Mouse (Mus musculus) CH12.LX (cell line): ENCODE results near the gene Cfap74. TPM values are rescaled to one million over a fixed set of nuclear protein-coding genes. Genes with fewer than 3 reads are reported as not detected.

ENCODE experiments used
- DNase-seq: peaks from one replicate; pipeline ENCODE4 v3.0.0-alpha.2; 2013; ENCODE audit errors: extremely low read depth
- H3K27ac ChIP-seq: 2 replicates; pipeline ENCODE4 v1.5.1; 2012; ENCODE audit warnings: low read depth, mild to moderate bottlenecking, control low read depth, moderate library complexity; ENCODE audit not compliant: insufficient read depth
- H3K27me3 ChIP-seq: replicated peaks from 2 replicates; pipeline ENCODE3; 2012; ENCODE audit warnings: inconsistent platforms
- H3K36me3 ChIP-seq, 2 experiments: replicated peaks in 1 of 2; 2 replicates each; pipeline versions ENCODE3 to v1.6.1; 2012; ENCODE audit warnings: inconsistent platforms in 1 of 2, low read length in 1 of 2, mild to moderate bottlenecking in 1 of 2, mixed read lengths in 1 of 2, moderate library complexity in 1 of 2; ENCODE audit not compliant: control insufficient read depth in 1 of 2, insufficient read depth in 1 of 2
- H3K4me1 ChIP-seq, 2 experiments: 2 replicates each; pipeline ENCODE4 v1.6.1; 2012; ENCODE audit warnings: inconsistent platforms in 1 of 2, moderate library complexity in 1 of 2; ENCODE audit not compliant: insufficient read depth in 2 of 2, control insufficient read depth in 1 of 2
- H3K4me2 ChIP-seq: 2 replicates; pipeline ENCODE4 v1.6.1; 2012; ENCODE audit warnings: low read depth, mild to moderate bottlenecking, control low read depth; ENCODE audit not compliant: poor library complexity, insufficient read depth, severe bottlenecking
- H3K4me3 ChIP-seq, 3 experiments: fragments of 150-350 bp in 1 of 3; sonication (generic) in 1 of 3; replicated peaks in 1 of 3; 2 replicates each; pipeline versions ENCODE3 to v1.5.1; 2011 to 2012; ENCODE audit warnings: low read depth in 2 of 3, low read length in 2 of 3, mild to moderate bottlenecking in 2 of 3, moderate library complexity in 2 of 3, control low read depth in 1 of 3, improper control_type of control experiment in 1 of 3, inconsistent platforms in 1 of 3, mixed read lengths in 1 of 3; ENCODE audit not compliant: poor library complexity in 1 of 3
- H3K79me2 ChIP-seq: replicated peaks from 2 replicates; pipeline ENCODE4 v1.6.1; 2012; ENCODE audit warnings: mild to moderate bottlenecking, moderate library complexity; ENCODE audit not compliant: control insufficient read depth, poor library complexity, insufficient read depth, severe bottlenecking; ENCODE audit errors: extremely low read depth
- H3K9ac ChIP-seq: 2 replicates; pipeline ENCODE4 v1.6.1; 2012; ENCODE audit warnings: low read depth, mild to moderate bottlenecking, control low read depth, moderate library complexity; ENCODE audit not compliant: insufficient read depth
- H3K9me3 ChIP-seq: replicated peaks from 2 replicates; pipeline ENCODE3; 2012; ENCODE audit warnings: low read length, inconsistent platforms, mixed read lengths
- BHLHE40 ChIP-seq: IDR thresholded peaks from 2 replicates; pipeline ENCODE4 v1.6.1; 2011; ENCODE audit warnings: mild to moderate bottlenecking, low read depth, low read length, improper control_type of control experiment
- CHD1 ChIP-seq: IDR thresholded peaks from 2 replicates; pipeline ENCODE4 v1.6.1; 2012; ENCODE audit warnings: low read depth, low read length, improper control_type of control experiment, inconsistent platforms
- CTCF ChIP-seq, 2 experiments: IDR thresholded peaks in 1 of 2; conservative IDR thresholded peaks in 1 of 2; 2 replicates each; pipeline ENCODE4 v1.5.1; 2011 to 2012; ENCODE audit warnings: low read depth in 2 of 2, low read length in 2 of 2, improper control_type of control experiment in 1 of 2, inconsistent platforms in 1 of 2, mild to moderate bottlenecking in 1 of 2, moderate library complexity in 1 of 2
- GABPA ChIP-seq: IDR thresholded peaks from 2 replicates; pipeline ENCODE4 v1.6.1; 2012; ENCODE audit warnings: low read depth, low read length, improper control_type of control experiment, inconsistent platforms; ENCODE audit not compliant: insufficient replicate concordance
- IRF4 ChIP-seq: IDR thresholded peaks from 2 replicates; pipeline ENCODE4 v1.6.1; 2014; ENCODE audit warnings: low read depth, mild to moderate bottlenecking, inconsistent platforms, low read length, improper control_type of control experiment
- JUN ChIP-seq: IDR thresholded peaks from 2 replicates; pipeline ENCODE4 v1.6.1; 2011; ENCODE audit warnings: low read depth, mild to moderate bottlenecking, low read length, improper control_type of control experiment, moderate library complexity; ENCODE audit not compliant: insufficient read depth
- KAT2A ChIP-seq: IDR thresholded peaks from 2 replicates; pipeline ENCODE4 v1.6.1; 2012; ENCODE audit warnings: low read length, improper control_type of control experiment, inconsistent platforms; ENCODE audit not compliant: insufficient replicate concordance
- MAFK ChIP-seq: IDR thresholded peaks from 2 replicates; pipeline ENCODE4 v1.6.1; 2011; ENCODE audit warnings: low read length, improper control_type of control experiment; ENCODE audit not compliant: insufficient replicate concordance
- MXI1 ChIP-seq: IDR thresholded peaks from 2 replicates; pipeline ENCODE4 v1.6.1; 2011; ENCODE audit warnings: mild to moderate bottlenecking, low read depth, low read length, improper control_type of control experiment
- NELFE ChIP-seq: IDR thresholded peaks from 2 replicates; pipeline ENCODE4 v1.6.1; 2011; ENCODE audit warnings: low read depth, low read length, improper control_type of control experiment
- NRF1 ChIP-seq: IDR thresholded peaks from 2 replicates; pipeline ENCODE4 v1.6.1; 2014; ENCODE audit warnings: low read depth, mild to moderate bottlenecking, inconsistent platforms, low read length, improper control_type of control experiment, moderate library complexity
- PAX5 ChIP-seq: IDR thresholded peaks from 2 replicates; pipeline ENCODE4 v1.6.1; 2012; ENCODE audit warnings: low read length, inconsistent platforms, mixed read lengths
- POLR2A ChIP-seq: IDR thresholded peaks from 2 replicates; pipeline ENCODE4 v1.6.1; 2011; ENCODE audit warnings: low read depth, mild to moderate bottlenecking, improper control_type of control experiment, low read length
- POLR2AphosphoS2 ChIP-seq: IDR thresholded peaks from 2 replicates; pipeline ENCODE4 v1.6.1; 2011; ENCODE audit warnings: low read depth, low read length, improper control_type of control experiment
- RAD21 ChIP-seq: IDR thresholded peaks from 2 replicates; pipeline ENCODE4 v1.6.1; 2011; ENCODE audit warnings: low read depth, mild to moderate bottlenecking, low read length, improper control_type of control experiment, moderate library complexity
- RCOR1 ChIP-seq: conservative IDR thresholded peaks from 2 replicates; pipeline ENCODE4 v1.6.1; 2012; ENCODE audit warnings: low read depth, mild to moderate bottlenecking, inconsistent platforms, low read length, improper control_type of control experiment
- SIN3A ChIP-seq: IDR thresholded peaks from 2 replicates; pipeline ENCODE4 v1.6.1; 2012; ENCODE audit warnings: low read length, improper control_type of control experiment, inconsistent platforms
- TBP ChIP-seq: conservative IDR thresholded peaks from 2 replicates; pipeline ENCODE4 v1.6.1; 2011; ENCODE audit warnings: low read depth, low read length, improper control_type of control experiment
- TCF12 ChIP-seq: IDR thresholded peaks from 2 replicates; pipeline ENCODE4 v1.6.1; 2014; ENCODE audit warnings: low read depth, mild to moderate bottlenecking, inconsistent platforms, low read length, improper control_type of control experiment
- USF2 ChIP-seq: conservative IDR thresholded peaks from 2 replicates; pipeline ENCODE4 v1.6.1; 2011; ENCODE audit warnings: low read depth, low read length, improper control_type of control experiment
- ZKSCAN1 ChIP-seq: IDR thresholded peaks from 2 replicates; pipeline ENCODE4 v1.6.1; 2012; ENCODE audit warnings: low read depth, inconsistent platforms, low read length, improper control_type of control experiment, borderline replicate concordance
- ZNF384 ChIP-seq: IDR thresholded peaks from 2 replicates; pipeline ENCODE4 v1.6.1; 2012; ENCODE audit warnings: low read depth, low read length, improper control_type of control experiment, inconsistent platforms
- dilution Hi-C: fragments of 300-500 bp; cut with MboI; formaldehyde crosslinking; loops from 2 replicates; pipeline ENCODE4 v1.14.3; 2020; ENCODE audit warnings: low sequenced_read_pairs; ENCODE audit not compliant: extremely low pct_unique_long_range_greater_than_20kb, extremely low pct_ligation_motif_present
- in situ Hi-C: fragments of 300-500 bp; cut with MboI; formaldehyde crosslinking; loops from 3 replicates; pipeline ENCODE4 v1.14.3; 2019; ENCODE audit warnings: low sequenced_read_pairs, low pct_ligation_motif_present, low pct_unique_long_range_greater_than_20kb, mixed read lengths
- polyA plus RNA-seq: library from polyadenylated mRNA; unstranded; fragments of >175 nt; gene quantifications from 2 replicates; pipeline ENCODE4 v1.2.1, GENCODE M21; 2012; ENCODE audit warnings: low read depth; ENCODE audit not compliant: insufficient read length
- total RNA-seq, 2 experiments: library from RNA; depleted of rRNA; stranded (reverse); fragments of 300-350 nt in 1 of 2; fragments of >200 nt in 1 of 2; gene quantifications; 2 replicates each; pipeline ENCODE4 v1.2.3; 2012 to 2014

The Cfap74 gene
- total and polyA plus RNA-seq, 3 experiments, result 4.7 to 8.5 (median 5.2) TPM

GRCm38 (mm10) chr4:155451597-155451996 is 42.6 kb downstream of the Cfap74 start:
- Histone ChIP-seq H3K79me2 (no peaks in the 10 kb centered on the region), H3K27ac (no peak overlapping the region), H3K4me1 (peaks cover 4 to 24% of the 10 kb centered on the region in 2 experiments), H3K27me3 (no peaks in the 10 kb centered on the region), H3K4me2 (no peak overlapping the region), H3K4me3 (no peak overlapping the region), H3K36me3 (peaks cover 0 to 1% of the 10 kb centered on the region in 2 experiments), H3K9ac (no peak overlapping the region), H3K9me3 (peaks cover 18% of the 10 kb centered on the region)
- in situ Hi-C loops, result no loop called here
- DNase-seq, result no peak
- dilution Hi-C loops, result no loop called here
- TF ChIP-seq MXI1 (no peak), IRF4 (no peak), NELFE (no peak), USF2 (no peak), ZKSCAN1 (no peak), JUN (no peak), MAFK (no peak)
- TF ChIP-seq, all 38 proteins: peak for 0

GRCm38 (mm10) chr4:155458575-155458974 is 49.6 kb downstream of the Cfap74 start:
- no peak overlapping the region for H3K9ac ChIP-seq
- no peaks in the 10 kb centered on the region for H3K9me3 ChIP-seq
- no peak for DNase-seq
- no peak overlapping the region for H3K4me2 ChIP-seq
- no peaks in the 10 kb centered on the region for H3K79me2 ChIP-seq
- no peak for TF ChIP-seq SIN3A
- TF ChIP-seq RAD21, result no peak
- no peak for TF ChIP-seq TCF12
- no peak for TF ChIP-seq ZNF384
- no peak for TF ChIP-seq POLR2A
- no peak for TF ChIP-seq NELFE
- TF ChIP-seq BHLHE40, result no peak
- no peak for TF ChIP-seq NRF1
- no peak for TF ChIP-seq PAX5
- TF ChIP-seq IRF4, result no peak
- no peak for TF ChIP-seq KAT2A
- no peak for TF ChIP-seq RCOR1
- no peak for TF ChIP-seq GABPA
- TF ChIP-seq USF2, result no peak
- TF ChIP-seq TBP, result no peak
- no peak for TF ChIP-seq CTCF (conservative IDR thresholded peaks at IDR 0.05 in 1 of 2, IDR thresholded peaks at IDR 0.05 in 1 of 2; ENCODE audit: low read depth in 2 of 2, low read length in 2 of 2)
- TF ChIP-seq POLR2AphosphoS2, result no peak
- no peak for TF ChIP-seq CHD1
- TF ChIP-seq JUN, result no peak
- H3K4me1 ChIP-seq, result peaks cover 4 to 29% of the 10 kb centered on the region in 2 experiments
- dilution Hi-C loops, result no loop called here
- in situ Hi-C loops, result no loop called here
- no peaks in the 10 kb centered on the region for H3K36me3 ChIP-seq
- no peak overlapping the region for H3K27ac ChIP-seq
- no peaks in the 10 kb centered on the region for H3K27me3 ChIP-seq
- no peak overlapping the region for H3K4me3 ChIP-seq
